Comparison of ENCODE assay signal across 8 mouse cellular contexts in the genomic region with DNA sequence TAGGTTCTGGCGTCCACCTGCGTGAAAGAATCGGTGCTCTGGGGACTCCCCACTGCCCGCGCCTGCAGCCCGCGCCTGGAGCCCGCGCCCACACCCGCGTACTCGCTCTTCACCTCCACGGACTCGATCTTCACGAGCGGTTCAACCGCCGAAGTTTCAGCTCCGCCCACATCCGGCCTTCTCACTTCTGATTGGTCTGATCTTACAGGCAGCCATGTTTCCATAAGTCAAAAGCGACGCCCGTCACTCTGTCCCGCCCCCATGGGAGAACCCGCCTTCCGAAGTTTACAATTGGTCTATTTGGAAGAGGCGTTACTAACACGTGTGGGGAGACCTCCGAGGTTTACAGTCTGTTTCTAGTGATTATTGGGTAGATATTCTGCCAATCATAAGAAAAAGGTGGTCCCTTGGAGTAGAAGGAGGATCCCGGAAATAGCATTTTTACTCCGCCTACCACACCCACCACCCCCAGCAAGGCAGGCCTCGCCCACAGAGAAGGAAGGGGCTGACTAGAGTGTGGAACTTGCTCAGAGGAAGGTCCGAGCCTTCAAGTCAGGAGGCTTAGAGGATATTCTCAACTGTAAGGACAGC. TPM values are rescaled to one million over a fixed set of nuclear protein-coding genes. Genes with fewer than 3 reads are reported as not detected.
DNase-seq lines count a peak whose midpoint lies in the region; ATAC-seq and TF ChIP-seq lines count a peak whose summit lies in the region.

A gene (minus strand): TSS at position 175 of the 591 bp plus-strand sequence.

- no peak within 1 kb of the TSS for H3K27ac ChIP-seq in bone marrow, adult 2 months (ENCODE audit: control insufficient read depth, insufficient read depth, low read depth, low read length, poor library complexity)
- H3K27ac ChIP-seq in embryonic facial prominence, embryonic 15.5 days (replicated peaks): 0 out of 2 replicates have a peak within 1 kb of the TSS, but pooled peaks have one; percentile 41
- H3K27ac ChIP-seq in limb, embryonic 14.5 days (replicated peaks; ENCODE audit: low read depth, low read length): no peak within 1 kb of the TSS
- H3K27ac ChIP-seq in midbrain, postnatal 0 days (ENCODE audit: low read depth, low read length): 0 out of 2 replicates have a peak within 1 kb of the TSS, but pooled peaks have one; percentile 26

- H3K4me2 ChIP-seq in embryonic facial prominence, embryonic 15.5 days (replicated peaks): peak within 1 kb of the TSS; percentile 63
- H3K4me2 ChIP-seq in limb, embryonic 14.5 days (replicated peaks; ENCODE audit: low read depth, low read length, severe bottlenecking): peak within 1 kb of the TSS; percentile 63
- H3K4me2 ChIP-seq in midbrain, postnatal 0 days (ENCODE audit: low read depth, low read length, poor library complexity, severe bottlenecking): peak within 1 kb of the TSS; percentile 79

- TF ChIP-seq POLR2A in bone marrow, adult 2 months (IDR thresholded peaks at IDR 0.05; ENCODE audit: borderline replicate concordance, control insufficient read depth, low read depth, low read length): peak; percentile 62; the same call in 1 of the 2 replicates
- peak; percentile 25; the same call in 1 of the 2 replicates for TF ChIP-seq POLR2A in limb, embryonic 14.5 days (IDR thresholded peaks at IDR 0.05; ENCODE audit: borderline replicate concordance, extremely low read depth, insufficient read depth, insufficient read length)

- under 1% methylated on average over 33 of the region's 33 CpGs for WGBS in bone marrow, adult 2 months
- WGBS in embryonic facial prominence, embryonic 15.5 days: under 1% methylated on average over 33 of the region's 33 CpGs
- WGBS in limb, embryonic 14.5 days: under 1% methylated on average over 33 of the region's 33 CpGs
- 1% methylated on average over 33 of the region's 33 CpGs for WGBS in midbrain, postnatal 0 days

- H3K9me3 ChIP-seq in embryonic facial prominence, embryonic 15.5 days (replicated peaks): no peaks in the 10 kb centered on the region
- H3K9me3 ChIP-seq in limb, embryonic 14.5 days (ENCODE audit: control insufficient read depth, low read length): no peaks in the 10 kb centered on the region
- no peaks in the 10 kb centered on the region for H3K9me3 ChIP-seq in midbrain, postnatal 0 days (ENCODE audit: low read length)

- ATAC-seq in embryonic facial prominence, embryonic 15.5 days (ENCODE audit: insufficient number of reproducible peaks, low FRiP score, low TSS enrichment, low read depth): peak; percentile 99
- peak; percentile 100 for ATAC-seq in limb, embryonic 14.5 days (ENCODE audit: low FRiP score, low read depth)
- peak; percentile 100 for ATAC-seq in midbrain, postnatal 0 days (ENCODE audit: low FRiP score)

- no peak for TF ChIP-seq CTCF in bone marrow, adult 2 months (IDR thresholded peaks at IDR 0.05; ENCODE audit: control insufficient read depth, insufficient read depth, low read length)
- TF ChIP-seq CTCF in midbrain, postnatal 0 days (IDR thresholded peaks at IDR 0.05): no peak

- H3K4me3 ChIP-seq in bone marrow, adult 2 months (replicated peaks; ENCODE audit: control insufficient read depth, low read depth, low read length): peak within 1 kb of the TSS; percentile 93
- H3K4me3 ChIP-seq in embryonic facial prominence, embryonic 15.5 days (replicated peaks): peak within 1 kb of the TSS; percentile 74
- H3K4me3 ChIP-seq in limb, embryonic 14.5 days (replicated peaks; ENCODE audit: low read length): peak within 1 kb of the TSS; percentile 83
- H3K4me3 ChIP-seq in midbrain, postnatal 0 days (ENCODE audit: low read depth, low read length): peak within 1 kb of the TSS; percentile 67

- H3K36me3 ChIP-seq in embryonic facial prominence, embryonic 15.5 days: no peaks in the 10 kb centered on the region
- peaks cover 5% of the 10 kb centered on the region for H3K36me3 ChIP-seq in limb, embryonic 14.5 days (ENCODE audit: control insufficient read depth, insufficient read depth, low read length)
- no peaks in the 10 kb centered on the region for H3K36me3 ChIP-seq in midbrain, postnatal 0 days (ENCODE audit: insufficient read depth, low read length)

- H3K4me1 ChIP-seq in bone marrow, adult 2 months (ENCODE audit: control insufficient read depth, insufficient read depth, low read length): no peaks in the 10 kb centered on the region; the same call in 1 of the 2 replicates
- H3K4me1 ChIP-seq in embryonic facial prominence, embryonic 15.5 days: peaks cover 20% of the 10 kb centered on the region
- H3K4me1 ChIP-seq in limb, embryonic 14.5 days (ENCODE audit: control insufficient read depth, insufficient read depth, low read length): peaks cover 9% of the 10 kb centered on the region; the same call in 1 of the 2 replicates
- peaks cover 5% of the 10 kb centered on the region; the same call in 1 of the 2 replicates for H3K4me1 ChIP-seq in midbrain, postnatal 0 days (ENCODE audit: insufficient read depth, low read length)

- peak; percentile 100 for DNase-seq in 416B (ENCODE audit: low read depth)
- peak; percentile 100 for DNase-seq in heart, adult 8-10 months (ENCODE audit: low spot score)
- DNase-seq in kidney, adult 9 months: peak; percentile 100
- peak; percentile 99 for DNase-seq in limb, embryonic 14.5 days (ENCODE audit: low spot score)
- peak; percentile 100 for DNase-seq in midbrain, postnatal 0 days (ENCODE audit: low spot score)
- peak; percentile 92 for DNase-seq in spleen, postnatal 14 days (ENCODE audit: low spot score in 2 of 2)

- H3K9ac ChIP-seq in embryonic facial prominence, embryonic 15.5 days: peak within 1 kb of the TSS; percentile 53
- H3K9ac ChIP-seq in limb, embryonic 14.5 days (ENCODE audit: low read depth, low read length, severe bottlenecking): peak within 1 kb of the TSS; percentile 62
- H3K9ac ChIP-seq in midbrain, postnatal 0 days (replicated peaks; ENCODE audit: low read length, poor library complexity, severe bottlenecking): peak within 1 kb of the TSS; percentile 50

- no peaks in the 10 kb centered on the region for H3K27me3 ChIP-seq in embryonic facial prominence, embryonic 15.5 days
- H3K27me3 ChIP-seq in limb, embryonic 14.5 days (ENCODE audit: control insufficient read depth, insufficient read depth, low read length): no peaks in the 10 kb centered on the region
- no peaks in the 10 kb centered on the region for H3K27me3 ChIP-seq in midbrain, postnatal 0 days (ENCODE audit: insufficient read depth, low read length)

RNA-seq across cellular contexts. Expression of the gene that starts here (rescaled TPM):
- 18.7 and 40.4 TPM in 2 replicates for polyA plus RNA-seq in bone marrow, adult 2 months (2011; ENCODE audit: insufficient read depth, insufficient read length, low replicate concordance, missing spikeins)
- 31.8 and 40.3 TPM in 2 replicates for polyA plus RNA-seq in embryonic facial prominence, embryonic 15.5 days (2015; fragmentation: Nextera tagmentation; extraction: Ambion mirVana)
- 10 to 100 TPM in 1 of 4 experiments, 1 to 10 TPM in 3; 7.4 to 10.7 (median 8.9) TPM for total RNA-seq in heart, adult 8-10 months (2022)
- 46.7 and 50.1 TPM in 2 replicates for polyA plus RNA-seq in limb, embryonic 14.5 days (2012; rRNA removed)
- 23.9 and 29.0 TPM in 2 replicates for polyA plus RNA-seq in limb, embryonic 14.5 days (2014; fragmentation: Nextera tagmentation; extraction: Ambion mirVana)
- 21.3 and 25.5 TPM in 2 replicates for total RNA-seq in midbrain, postnatal 0 days (2014; rRNA removed)
- polyA plus RNA-seq in midbrain, postnatal 0 days (2015; fragmentation: Nextera tagmentation; extraction: Ambion mirVana): 29.5 and 35.2 TPM in 2 replicates

Comparison
In these comparisons a context has a peak if more than half of its experiments do, and no peak if none do; other contexts are left out.
1. H3K27ac ChIP-seq: peak in embryonic facial prominence, embryonic 15.5 days (single experiment) and midbrain, postnatal 0 days (single experiment); none in bone marrow, adult 2 months (single experiment) and limb, embryonic 14.5 days (single experiment).
2. Peak in every context shown above with its lines, with median percentiles within 50 percentile points of each other: DNase-seq, H3K4me3 ChIP-seq, ATAC-seq, H3K4me2 ChIP-seq and H3K9ac ChIP-seq.